Mouse (Mus musculus): Measurements from ENCODE around the gene Tk1. TPM values are rescaled to one million over a fixed set of nuclear protein-coding genes. Genes with fewer than 3 reads are reported as not detected.
"Not testable (repeated sequence)": the region's sequence is repeated elsewhere in the genome, so short reads cannot be mapped to it uniquely, and the experiment has no call there.

Gene Tk1
- polyA plus RNA-seq, 1 experiment from 2014 or later = 150 TPM

DNA sequence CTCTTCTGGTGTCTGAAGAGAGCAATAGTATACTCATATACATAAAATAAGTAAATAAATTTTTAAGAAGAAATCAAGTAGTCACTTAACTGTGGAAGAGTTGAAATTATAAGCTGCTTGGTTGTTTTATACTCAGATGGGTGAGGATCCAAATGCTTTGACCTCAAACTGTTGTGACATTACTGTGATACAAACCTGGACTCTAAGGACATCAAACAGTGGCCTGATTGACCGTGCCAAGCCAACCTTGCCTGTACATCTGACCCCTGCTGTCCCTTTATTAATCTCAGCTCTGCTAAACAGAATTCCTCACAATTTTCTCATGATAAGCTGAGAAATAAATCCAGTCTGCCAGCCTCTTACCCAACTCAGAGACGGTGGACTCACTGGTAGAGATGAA is 19.8 kb upstream of the Tk1 start:
- no peak for DNase-seq
- H3K9ac ChIP-seq = no peak overlapping the region
- H3K4me1 ChIP-seq (replicated peaks) = peaks cover 59% of the 10 kb centered on the region
- no peak overlapping the region; the same call in 1 of the 2 replicates for H3K27ac ChIP-seq
- H3K4me2 ChIP-seq = no peak overlapping the region
- 65% methylated on average over 2 of the region's 2 CpGs for WGBS (ENCODE audit: insufficient replicate concordance)
- H3K36me3 ChIP-seq = peaks cover 5% of the 10 kb centered on the region
- H3K27me3 ChIP-seq = no peaks in the 10 kb centered on the region
- no peaks in the 10 kb centered on the region for H3K9me3 ChIP-seq (replicated peaks)
- ATAC-seq (ENCODE audit: low read depth) = no peak
- no peak overlapping the region for H3K4me3 ChIP-seq (replicated peaks)

- Histone ChIP-seq H3K9ac (0 out of 2 replicates have a peak overlapping the region, but pooled peaks have one; percentile 17), H3K9me3 (replicated peaks) (no peaks in the 10 kb centered on the region), H3K4me1 (replicated peaks) (peaks cover 59% of the 10 kb centered on the region), H3K27me3 (no peaks in the 10 kb centered on the region), H3K36me3 (no peaks in the 10 kb centered on the region), H3K4me3 (replicated peaks) (no peak overlapping the region), H3K4me2 (no peak overlapping the region), H3K27ac (peak overlapping the region; percentile 71)
- 53% methylated on average over 2 of the region's 2 CpGs for WGBS (ENCODE audit: insufficient replicate concordance)
- ATAC-seq (ENCODE audit: low read depth) (no peak), DNase-seq (no peak)
Observed at GRCm38 (mm10) chr11:117844997-117845396, 19.1 kb upstream of the Tk1 start.

DNA sequence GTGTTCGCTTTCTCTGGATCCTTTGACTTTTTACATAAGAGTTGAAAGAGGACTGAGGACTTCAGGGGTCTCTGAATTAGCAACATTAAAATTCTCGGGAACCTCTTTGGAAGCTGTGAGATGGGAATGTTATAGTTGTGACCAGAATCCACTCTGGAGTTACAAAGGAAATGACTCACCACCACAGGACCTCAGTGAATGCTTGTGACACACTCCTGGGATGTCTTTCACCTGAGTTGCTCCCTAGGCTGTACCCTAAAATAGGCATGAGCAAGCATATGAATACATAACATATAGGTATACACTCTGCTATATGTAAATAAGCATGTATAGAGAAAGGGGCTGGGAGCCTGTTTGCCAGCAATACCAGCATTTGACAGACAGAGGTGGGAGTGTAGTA is 17.5 kb upstream of the Tk1 start:
- Histone ChIP-seq H3K9me3 (replicated peaks) (no peaks in the 10 kb centered on the region), H3K4me3 (replicated peaks) (no peak overlapping the region), H3K36me3 (no peaks in the 10 kb centered on the region), H3K4me1 (replicated peaks) (peaks cover 67% of the 10 kb centered on the region), H3K9ac (no peak overlapping the region), H3K27ac (no peak overlapping the region; the same call in 1 of the 2 replicates), H3K4me2 (no peak overlapping the region), H3K27me3 (no peaks in the 10 kb centered on the region)
- ATAC-seq (ENCODE audit: low read depth) = no peak
- WGBS (ENCODE audit: insufficient replicate concordance) = 78% methylated on average over 2 of the region's 2 CpGs
- DNase-seq = no peak

DNA sequence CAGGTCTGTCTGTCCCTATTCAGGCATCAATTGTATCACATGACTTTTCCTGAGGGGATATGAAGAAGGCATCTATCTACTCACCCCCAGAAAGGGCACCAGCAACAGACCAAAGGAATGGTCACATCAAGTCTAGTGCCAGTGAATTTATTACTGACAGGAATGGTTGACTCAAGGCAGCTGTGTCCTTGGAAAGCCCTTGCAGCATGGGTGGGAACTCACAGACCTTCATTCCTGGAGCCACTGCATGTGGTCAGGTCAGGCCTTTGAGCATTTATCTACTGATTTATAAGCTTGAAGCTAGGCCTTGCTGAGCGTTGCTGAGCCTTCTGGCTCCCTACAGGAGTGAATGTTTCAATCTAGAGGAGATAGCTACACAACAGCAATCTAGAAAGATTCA is 15.0 kb upstream of the Tk1 start:
- WGBS (ENCODE audit: insufficient replicate concordance) = 56% methylated on average over 1 of the region's 1 CpGs
- no peak for ATAC-seq (ENCODE audit: low read depth)
- no peaks in the 10 kb centered on the region for H3K27me3 ChIP-seq
- peaks cover 67% of the 10 kb centered on the region for H3K4me1 ChIP-seq (replicated peaks)
- no peaks in the 10 kb centered on the region for H3K9me3 ChIP-seq (replicated peaks)
- no peak for DNase-seq
- H3K9ac ChIP-seq = peak overlapping the region; percentile 3; the same call in 1 of the 2 replicates
- no peak overlapping the region for H3K4me2 ChIP-seq
- no peaks in the 10 kb centered on the region for H3K36me3 ChIP-seq
- peak overlapping the region; percentile 94 for H3K27ac ChIP-seq
- H3K4me3 ChIP-seq (replicated peaks) = no peak overlapping the region

GRCm38 (mm10) chr11:117839021-117839420 is 13.1 kb upstream of the Tk1 start:
- Histone ChIP-seq H3K9me3 (replicated peaks) (no peaks in the 10 kb centered on the region), H3K4me3 (replicated peaks) (peak overlapping the region; percentile 21; the same call in 1 of the 2 replicates), H3K27me3 (no peaks in the 10 kb centered on the region), H3K36me3 (no peaks in the 10 kb centered on the region), H3K9ac (peak overlapping the region; percentile 60), H3K4me1 (replicated peaks) (peaks cover 73% of the 10 kb centered on the region), H3K27ac (peak overlapping the region; percentile 94), H3K4me2 (peak overlapping the region; percentile 52)
- ATAC-seq (ENCODE audit: low read depth) (no peak), DNase-seq (no peak)
- 25% methylated on average over 1 of the region's 1 CpGs for WGBS (ENCODE audit: insufficient replicate concordance)

- peaks cover 78% of the 10 kb centered on the region for H3K4me1 ChIP-seq (replicated peaks)
- peak overlapping the region; percentile 52 for H3K4me2 ChIP-seq
- H3K27ac ChIP-seq = peak overlapping the region; percentile 94
- no peaks in the 10 kb centered on the region for H3K27me3 ChIP-seq
- no peaks in the 10 kb centered on the region for H3K36me3 ChIP-seq
- peak; percentile 97 for ATAC-seq (ENCODE audit: low read depth)
- peak overlapping the region; percentile 60 for H3K9ac ChIP-seq
- peak; percentile 80 for DNase-seq
- peak overlapping the region; percentile 21; the same call in 1 of the 2 replicates for H3K4me3 ChIP-seq (replicated peaks)
- 24% methylated on average over 2 of the region's 2 CpGs for WGBS (ENCODE audit: insufficient replicate concordance)
- H3K9me3 ChIP-seq (replicated peaks) = no peaks in the 10 kb centered on the region
Observed at GRCm38 (mm10) chr11:117838572-117838971, 12.7 kb upstream of the Tk1 start.

GRCm38 (mm10) chr11:117836306-117836705 is 10.4 kb upstream of the Tk1 start:
- 0 out of 2 replicates have a peak, but pooled peaks cover 4% of the 10 kb centered on the region for H3K36me3 ChIP-seq
- 20% methylated on average over 13 of the region's 13 CpGs for WGBS (ENCODE audit: insufficient replicate concordance)
- H3K9me3 ChIP-seq (replicated peaks) = no peaks in the 10 kb centered on the region
- H3K27ac ChIP-seq = peak overlapping the region; percentile 94
- peaks cover 98% of the 10 kb centered on the region for H3K4me1 ChIP-seq (replicated peaks)
- DNase-seq (peak; percentile 67), ATAC-seq (ENCODE audit: low read depth) (no peak)
- peak overlapping the region; percentile 51 for H3K4me2 ChIP-seq
- H3K27me3 ChIP-seq = no peaks in the 10 kb centered on the region
- H3K4me3 ChIP-seq (replicated peaks) = no peak overlapping the region; the same call in 1 of the 2 replicates
- H3K9ac ChIP-seq = 0 out of 2 replicates have a peak overlapping the region, but pooled peaks have one; percentile 26

GRCm38 (mm10) chr11:117834086-117834485 is 8.2 kb upstream of the Tk1 start:
- Histone ChIP-seq H3K4me1 (replicated peaks) (peaks cover 98% of the 10 kb centered on the region), H3K27ac (peak overlapping the region; percentile 5)
- 84% methylated on average over 8 of the region's 8 CpGs for whole genome bisulfite sequencing (ENCODE audit: insufficient replicate concordance)

GRCm38 (mm10) chr11:117833509-117833908 is 7.6 kb upstream of the Tk1 start:
- DNase-seq; H3K36me3 ChIP-seq; H3K9ac ChIP-seq; H3K27me3 ChIP-seq; ATAC-seq (ENCODE audit: low read depth); H3K4me3 ChIP-seq (replicated peaks); H3K27ac ChIP-seq; H3K9me3 ChIP-seq (replicated peaks); H3K4me2 ChIP-seq: not testable (repeated sequence)
- peaks cover 98% of the 10 kb centered on the region for H3K4me1 ChIP-seq (replicated peaks)
- 77% methylated on average over 5 of the region's 6 CpGs for WGBS (ENCODE audit: insufficient replicate concordance)

More at GRCm38 (mm10) chr11:117834086-117834485, 8.2 kb upstream of the Tk1 start:
- ATAC-seq (ENCODE audit: low read depth) = no peak
- Histone ChIP-seq H3K4me3 (replicated peaks) (no peak overlapping the region), H3K27me3 (no peaks in the 10 kb centered on the region), H3K9me3 (replicated peaks) (no peaks in the 10 kb centered on the region), H3K4me2 (no peak overlapping the region), H3K9ac (no peak overlapping the region), H3K36me3 (0 out of 2 replicates have a peak, but pooled peaks cover 4% of the 10 kb centered on the region)
- no peak for DNase-seq

DNA sequence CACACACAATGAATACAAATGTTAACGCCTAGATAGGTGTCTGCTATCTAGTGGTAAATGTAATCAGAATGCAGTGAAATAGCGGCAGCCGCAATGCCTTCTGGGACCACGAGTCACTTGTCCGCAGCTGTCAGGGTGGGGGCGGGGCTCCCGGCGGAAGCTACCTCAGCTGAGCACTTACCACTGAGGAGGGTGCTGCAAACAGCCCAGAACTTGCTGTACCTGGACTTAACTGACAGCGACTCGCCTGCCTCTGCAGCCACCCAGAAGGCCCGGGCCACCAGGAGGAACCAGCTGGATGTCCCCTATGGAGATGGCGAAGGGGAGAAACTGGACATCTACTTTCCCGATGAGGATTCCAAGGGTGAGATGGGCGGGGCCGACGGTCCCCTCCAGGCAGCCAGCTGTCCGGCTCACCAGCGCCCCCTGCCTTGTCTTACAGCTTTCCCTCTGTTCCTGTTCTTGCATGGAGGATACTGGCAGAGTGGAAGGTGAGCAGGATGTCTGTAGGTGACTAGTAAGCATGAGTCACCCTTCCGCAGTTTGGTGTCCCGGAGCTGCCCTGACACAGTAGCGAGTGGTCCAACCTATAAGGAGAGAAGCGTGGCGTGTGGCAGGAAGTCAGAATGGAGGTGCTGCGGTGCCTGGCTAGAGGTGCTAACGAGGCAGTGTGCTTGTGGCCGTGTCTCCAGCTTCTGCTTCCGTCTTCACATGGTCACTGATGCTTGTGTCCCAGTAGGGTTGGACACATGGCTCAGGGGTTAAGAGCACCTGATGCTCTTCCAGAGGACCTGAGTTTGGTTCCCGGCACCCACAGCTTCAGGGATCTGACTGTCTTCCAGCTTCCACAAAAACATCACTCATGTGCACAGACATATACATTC is 6.4 kb upstream of the Tk1 start:
- peak; percentile 91 for DNase-seq
- Histone ChIP-seq H3K4me3 (replicated peaks) (peak overlapping the region; percentile 57), H3K9ac (peak overlapping the region; percentile 66), H3K36me3 (0 out of 2 replicates have a peak, but pooled peaks cover 4% of the 10 kb centered on the region), H3K9me3 (replicated peaks) (no peaks in the 10 kb centered on the region), H3K27me3 (no peaks in the 10 kb centered on the region), H3K4me2 (peak overlapping the region; percentile 69), H3K27ac (peak overlapping the region; percentile 87), H3K4me1 (replicated peaks) (peaks cover 98% of the 10 kb centered on the region)
- 13% methylated on average over 28 of the region's 28 CpGs for WGBS (ENCODE audit: insufficient replicate concordance)
- ATAC-seq (ENCODE audit: low read depth) = peak; percentile 80

- ATAC-seq (ENCODE audit: low read depth) (no peak), DNase-seq (no peak)
- Histone ChIP-seq H3K9ac (0 out of 2 replicates have a peak overlapping the region, but pooled peaks have one; percentile 23), H3K4me3 (replicated peaks) (no peak overlapping the region), H3K36me3 (0 out of 2 replicates have a peak, but pooled peaks cover 4% of the 10 kb centered on the region), H3K27ac (peak overlapping the region; percentile 87), H3K27me3 (no peaks in the 10 kb centered on the region), H3K9me3 (replicated peaks) (no peaks in the 10 kb centered on the region), H3K4me1 (replicated peaks) (peaks cover 95% of the 10 kb centered on the region), H3K4me2 (peak overlapping the region; percentile 96; the same call in 1 of the 2 replicates)
- WGBS (ENCODE audit: insufficient replicate concordance) = 57% methylated on average over 9 of the region's 9 CpGs
Observed at GRCm38 (mm10) chr11:117830401-117830800, 4.5 kb upstream of the Tk1 start.
